ENCODE assay signal across 8 mouse cellular contexts in genomic region chr12:82171591-82171990, GRCm38 (mm10). TPM values are rescaled to one million over a fixed set of nuclear protein-coding genes. Genes with fewer than 3 reads are reported as not detected.
A peak's percentile ranks its signal among the peaks of the same experiment; 100 is the strongest.
DNase-seq lines count a peak whose midpoint lies in the region; ATAC-seq and TF ChIP-seq lines count a peak whose summit lies in the region.

No protein-coding gene starts in this region.

- 49% methylated on average over 10 of the region's 10 CpGs for WGBS in heart, adult 2 months

- TF ChIP-seq POLR2A in heart, adult 2 months (IDR thresholded peaks at IDR 0.05; ENCODE audit: insufficient read depth, low read depth, low read length): no peak
- TF ChIP-seq POLR2A in myocyte (IDR thresholded peaks at IDR 0.05; ENCODE audit: insufficient read length, low read depth): no peak

- peak; percentile 66 for TF ChIP-seq CTCF in heart, adult 2 months (IDR thresholded peaks at IDR 0.05)

- no peaks in the 10 kb centered on the region; the same call in none of the 2 replicates for H3K4me1 ChIP-seq in heart, adult 2 months (ENCODE audit: control insufficient read depth, insufficient read depth, low read length)

- H3ac ChIP-seq in myocyte (ENCODE audit: control insufficient read depth, insufficient read length): no peak overlapping the region

- TF ChIP-seq EP300 in heart, adult 2 months (IDR thresholded peaks at IDR 0.05; ENCODE audit: insufficient read depth, low read depth, low read length): 0 out of 2 replicates have a peak, but pooled peaks have one; percentile 22

- no peak overlapping the region for H3K9ac ChIP-seq in heart, adult 2 months (ENCODE audit: low read depth, low read length)

- peak overlapping the region; percentile 11; the same call in 1 of the 2 replicates for H3K4me3 ChIP-seq in heart, adult 2 months
- H3K4me3 ChIP-seq in myocyte: peak overlapping the region; percentile 63

- DNase-seq in left cerebral cortex, adult 18-20 months (ENCODE audit: low spot score in 2 of 2): peak; percentile 47 to 50
- DNase-seq in left cerebral cortex, adult 11 months (ENCODE audit: low spot score): no peak
- peak; percentile 41 for DNase-seq in cerebellum, adult 9-11 months
- peak; percentile 27 to 41 for DNase-seq in heart, adult 2 months
- peak; percentile 40 to 64 for DNase-seq in kidney, adult 8-10 months
- DNase-seq in liver: peak; percentile 55

- ATAC-seq in granulocyte monocyte progenitor cell, adult 5-6 weeks (replicated peaks; ENCODE audit: poor library complexity, severe bottlenecking): no peak

- no peaks in the 10 kb centered on the region for H3K27me3 ChIP-seq in heart, adult 2 months (ENCODE audit: control insufficient read depth, insufficient read depth, low read length)
- H3K27me3 ChIP-seq in myocyte (ENCODE audit: control insufficient read depth, insufficient read depth, insufficient read length): no peaks in the 10 kb centered on the region

- intact Hi-C loops in heart, adult 2 months (cut with DNase I): loop anchor here (5.0 kb wide), 2 partner anchors 301 to 1316 kb away; partner anchors contain the start of gene Dpf3

- H3K36me3 ChIP-seq in heart, adult 2 months (ENCODE audit: control insufficient read depth, insufficient read depth, low read length): no peaks in the 10 kb centered on the region
- H3K36me3 ChIP-seq in myocyte (ENCODE audit: control insufficient read depth, insufficient read depth): no peaks in the 10 kb centered on the region

- no peak overlapping the region for H3K27ac ChIP-seq in heart, adult 2 months

- peaks cover 2% of the 10 kb centered on the region for H3K79me2 ChIP-seq in heart, adult 2 months (replicated peaks; ENCODE audit: control insufficient read depth, insufficient read depth, low read length)
- peaks cover 54% of the 10 kb centered on the region for H3K79me2 ChIP-seq in myocyte (ENCODE audit: control insufficient read depth, insufficient read depth)

- peak overlapping the region; percentile 89 for H3K4me2 ChIP-seq in myocyte (ENCODE audit: low read depth)

TF ChIP-seq in myocyte, 11 proteins besides CTCF, POLR2A, EP300 and RAD21:
- TF ChIP-seq POLR2AphosphoS2 (IDR thresholded peaks at IDR 0.05; ENCODE audit: insufficient read length, low read depth): no peak
- TF ChIP-seq CEBPB (IDR thresholded peaks at IDR 0.05; ENCODE audit: insufficient read depth, poor library complexity, severe bottlenecking): no peak
- no peak for TF ChIP-seq USF1 (IDR thresholded peaks at IDR 0.05; ENCODE audit: low read depth)
- no peak for TF ChIP-seq TCF12 (IDR thresholded peaks at IDR 0.05; ENCODE audit: insufficient read depth, poor library complexity, severe bottlenecking)
- no peak for TF ChIP-seq SRF (IDR thresholded peaks at IDR 0.05; ENCODE audit: control insufficient read depth, insufficient read length, low read depth)
- no peak for TF ChIP-seq TCF3 (IDR thresholded peaks at IDR 0.05; ENCODE audit: insufficient read length, low read depth)
- no peak for TF ChIP-seq REST (IDR thresholded peaks at IDR 0.05; ENCODE audit: insufficient read depth, insufficient read length)
- no peak for TF ChIP-seq MYOG (IDR thresholded peaks at IDR 0.05; ENCODE audit: control insufficient read depth in 1 of 3, insufficient read depth in 1 of 3, insufficient read length in 2 of 3, low read depth in 2 of 3)
- TF ChIP-seq E2F4 (IDR thresholded peaks at IDR 0.05; ENCODE audit: insufficient read depth): no peak
- no peak for TF ChIP-seq MAX (IDR thresholded peaks at IDR 0.05; ENCODE audit: low read depth)
- TF ChIP-seq MYOD1 (IDR thresholded peaks at IDR 0.05; ENCODE audit: control insufficient read depth in 1 of 3, insufficient read length in 2 of 3, low read depth in 2 of 3): no peak

RNA-seq across cellular contexts. Expression of gene Sipa1l1, which starts 2.5 kb away (rescaled TPM):
- total RNA-seq in left cerebral cortex, adult 18-20 months (2021): 100 to 1,000 TPM; 288 to 302 TPM
- total RNA-seq in heart, adult 2 months (2021): 1 to 10 TPM; 6.9 to 9.1 TPM
- 8.4 and 9.9 TPM in 2 replicates for polyA plus RNA-seq in heart, adult 2 months (2012; rRNA removed)
- 22.5 TPM for polyA plus RNA-seq in myocyte (2012; fragmentation: generic; extraction: Trizol)
- total RNA-seq in granulocyte monocyte progenitor cell, adult 5-6 weeks (2014; fragmentation: Nextera tagmentation): 37.1 and 43.1 TPM in 2 replicates
- total RNA-seq in granulocyte monocyte progenitor cell, adult 5-6 weeks (2017): 26.6 and 30.9 TPM in 2 replicates

Comparison
In these comparisons a context has a peak if more than half of its experiments do, and no peak if none do; other contexts are left out.
1. RNA of gene Sipa1l1, which starts 2.5 kb away (total RNA-seq): 288 to 302 TPM in left cerebral cortex, adult 18-20 months; 26.6 to 43.1 TPM in granulocyte monocyte progenitor cell, adult 5-6 weeks and 6.9 to 9.1 TPM in heart, adult 2 months; every median in the first group is over 4 times any median in the second.